Mouse (Mus musculus) urinary bladder, postnatal 25 days (tissue): Measurements from ENCODE around the gene Rybp.
A peak's percentile ranks its signal among the peaks of the same experiment; 100 is the strongest.

Source experiments
- DNase-seq: peaks from one replicate; pipeline ENCODE4 v3.0.0; 2022; ENCODE audit warnings: low spot score

The Rybp gene

DNA sequence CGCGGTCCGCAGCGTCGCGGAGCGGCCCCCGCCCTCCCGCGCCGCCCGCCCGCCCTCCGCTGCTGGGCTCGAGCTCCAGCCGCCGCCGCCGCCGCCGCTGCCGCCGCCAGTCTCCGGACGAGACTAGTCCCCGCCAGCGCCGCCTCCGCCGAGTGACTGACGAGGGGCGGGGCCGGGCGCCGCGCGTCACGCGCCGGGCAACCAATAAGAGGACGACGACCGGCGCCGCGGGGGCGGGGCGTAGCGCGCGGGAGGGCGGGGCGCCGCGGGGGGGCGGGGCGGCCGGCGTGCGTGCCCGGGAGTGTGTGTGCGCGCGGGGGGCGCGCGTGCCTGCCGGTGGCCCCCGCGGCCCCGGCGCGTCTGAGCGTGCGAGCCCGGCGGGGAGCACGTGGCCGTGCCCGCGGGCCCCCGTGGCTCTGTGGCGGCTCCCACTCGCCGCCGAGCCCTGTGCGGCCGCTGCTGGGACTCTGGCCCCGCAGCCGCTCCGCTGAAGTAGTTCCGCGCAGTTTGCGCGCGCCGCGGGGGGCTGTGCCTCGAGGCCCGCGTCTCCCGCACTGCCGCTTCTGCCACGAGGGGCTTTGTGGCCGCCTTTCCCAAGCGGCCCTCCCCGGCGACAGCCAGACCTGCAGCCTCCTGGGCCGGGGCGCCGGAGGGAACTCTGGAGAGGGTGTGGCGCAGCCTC is at the start of gene Rybp:
TSS of gene Rybp (minus strand) at position 152 of the 682 bp plus-strand sequence.
- DNase-seq: peak; percentile 93

DNA sequence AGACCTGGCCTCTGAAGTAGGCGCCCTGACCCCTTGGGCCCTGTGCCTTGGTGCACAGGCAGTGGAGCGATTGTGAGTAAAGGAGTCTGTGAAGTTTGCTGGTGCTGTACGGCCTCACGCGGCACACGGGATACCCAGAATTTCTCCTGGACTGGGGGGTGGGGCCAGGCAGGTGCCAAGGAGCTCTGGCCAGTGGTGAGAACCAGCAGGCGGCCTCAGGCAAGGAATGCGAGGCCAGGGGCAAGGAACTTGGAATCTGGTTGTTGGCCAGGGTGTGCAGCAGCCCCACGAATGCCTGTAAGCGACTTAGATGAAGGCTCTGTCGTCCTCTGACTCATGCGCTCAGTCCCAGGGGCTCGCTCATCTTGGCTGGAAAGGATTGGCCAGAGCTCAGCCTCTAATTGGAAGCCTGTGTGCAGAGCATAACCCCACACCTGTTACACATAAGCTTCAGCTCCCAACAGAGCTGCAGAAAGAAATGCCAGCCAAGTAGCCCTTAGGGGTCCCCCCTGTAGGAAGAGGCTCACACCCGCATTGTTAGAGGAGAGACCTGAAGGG is 49.4 kb upstream of the Rybp start:
- DNase-seq: no peak

DNA sequence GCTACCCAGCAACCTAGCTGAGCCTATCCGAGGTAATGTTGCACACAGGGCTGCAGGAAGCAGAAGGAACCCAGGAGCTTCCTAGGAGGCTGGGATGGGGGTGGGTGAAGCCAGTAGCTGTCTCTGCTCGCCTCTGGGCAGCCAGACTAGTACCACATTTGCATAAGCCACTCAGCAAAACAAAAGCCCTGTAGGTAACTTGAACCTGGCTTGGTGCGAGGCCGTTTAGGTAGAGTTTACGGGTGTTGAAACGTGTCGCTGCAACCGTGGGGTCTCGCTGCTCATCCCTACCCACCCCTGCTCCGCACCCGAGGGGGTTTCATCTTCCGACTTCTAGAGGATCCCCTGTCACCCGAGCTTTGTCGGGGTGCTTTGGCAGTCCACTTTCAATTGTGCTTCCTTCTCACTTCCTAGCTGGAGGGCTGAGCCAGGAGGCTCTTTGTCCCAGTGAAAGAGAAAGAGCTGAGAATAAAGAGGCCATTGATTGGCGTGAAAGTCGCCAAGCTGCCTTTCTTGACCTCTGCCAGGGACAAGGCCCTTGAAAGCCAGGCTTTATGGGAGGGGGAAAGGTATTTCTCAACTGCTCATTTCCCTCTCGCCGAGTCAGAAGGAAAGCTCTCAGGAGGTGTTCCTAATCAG is 48.3 kb upstream of the Rybp start:
- DNase-seq: no peak

DNA sequence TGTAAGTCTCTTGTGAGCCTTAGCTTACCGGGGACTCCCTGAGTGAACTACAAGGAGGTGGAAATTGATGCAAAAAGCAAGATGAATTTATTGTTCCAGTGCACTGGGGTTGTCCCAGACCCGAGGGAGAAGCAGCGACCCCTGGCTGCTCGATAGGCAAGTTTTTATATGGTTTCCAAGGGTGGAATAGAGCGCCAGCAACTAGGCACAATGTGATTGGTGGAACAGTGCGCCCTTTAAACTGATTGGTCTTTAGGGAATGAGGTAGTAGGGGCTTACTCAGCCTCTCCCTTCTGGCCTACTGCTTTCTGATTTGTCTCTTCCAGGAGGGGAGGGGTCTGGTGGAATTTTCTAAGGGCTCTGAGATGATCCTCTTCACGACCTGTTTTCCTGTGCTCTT is 46.5 kb upstream of the Rybp start:
- DNase-seq: no peak

DNA sequence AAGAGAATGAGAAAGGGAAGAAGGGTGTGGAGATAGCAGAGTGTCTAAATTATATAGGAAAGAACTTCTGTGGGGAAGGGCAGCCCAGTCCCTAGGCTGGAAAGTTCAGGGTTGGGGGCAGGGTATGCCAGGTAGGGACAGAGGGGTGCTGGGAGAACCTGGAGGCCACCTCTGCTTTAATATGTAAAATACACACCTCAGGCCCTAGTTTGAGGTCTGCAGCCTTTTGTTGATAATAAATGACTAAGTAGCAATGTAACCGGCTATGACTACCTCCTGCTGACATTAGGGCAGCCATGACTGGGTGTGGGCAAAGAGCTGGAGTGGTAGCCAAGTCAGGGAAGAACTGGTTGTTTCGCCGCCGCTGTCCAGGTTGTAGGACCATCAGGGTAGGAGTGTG is 45.2 kb upstream of the Rybp start:
- DNase-seq: no peak

DNA sequence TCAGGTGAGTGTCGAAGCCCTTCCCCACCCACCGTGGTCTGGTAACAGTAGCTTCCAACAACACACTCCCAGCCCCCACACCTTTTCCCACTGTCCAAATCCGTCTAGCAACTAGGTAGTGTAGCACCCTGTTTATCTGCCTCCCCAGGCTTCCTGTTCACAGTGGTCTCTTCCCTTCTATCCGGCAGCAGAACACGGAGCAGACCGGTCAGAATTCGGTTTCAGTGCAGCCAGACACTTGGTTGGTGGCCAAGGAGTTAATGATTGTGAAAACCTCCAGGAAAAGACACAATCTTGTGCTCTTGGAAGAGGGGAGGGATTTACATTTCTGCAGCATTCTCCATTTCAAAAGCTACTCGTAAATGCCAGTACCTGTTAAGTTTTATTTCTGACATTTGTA is 44.3 kb upstream of the Rybp start:
- DNase-seq: no peak

DNA sequence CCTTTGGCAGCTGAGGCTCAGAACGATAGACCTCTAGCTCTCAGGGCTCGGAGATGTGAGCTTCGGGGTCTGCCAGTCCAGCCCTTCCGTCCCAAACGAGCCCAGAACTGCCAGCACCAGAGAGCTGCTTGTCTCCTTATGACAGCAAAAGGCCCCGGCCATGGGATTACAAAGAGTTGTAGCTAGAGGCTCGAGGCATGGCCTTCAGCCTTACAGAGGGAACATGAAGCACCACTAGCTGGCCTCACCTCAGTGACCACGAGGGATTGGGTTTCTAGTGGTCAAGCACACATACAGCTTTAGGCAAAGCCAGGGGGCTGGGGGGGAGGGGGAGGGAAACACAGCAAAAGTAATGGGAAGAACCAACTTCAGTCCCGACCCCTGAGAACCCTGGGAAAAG is 43.8 kb upstream of the Rybp start:
- DNase-seq: no peak

DNA sequence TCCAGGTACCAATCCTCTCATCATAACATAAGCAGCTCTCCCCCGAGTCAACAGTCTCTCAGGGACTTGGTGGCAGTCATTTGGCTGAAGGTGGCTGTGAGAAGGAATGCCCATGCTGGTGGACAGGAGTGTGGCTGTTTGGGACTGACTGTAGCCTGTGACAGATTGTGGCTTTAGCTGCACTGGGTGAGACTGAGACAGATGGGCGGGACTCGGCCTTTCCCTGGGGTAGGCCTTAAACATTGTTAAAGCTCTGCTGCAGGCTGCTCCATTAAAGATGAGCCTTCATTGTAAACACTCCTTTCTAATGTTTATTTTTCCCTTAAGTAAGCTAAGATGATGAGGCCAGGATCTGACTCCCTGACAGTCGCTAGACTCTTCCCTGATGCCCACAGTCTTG is 42.3 kb upstream of the Rybp start:
- no peak for DNase-seq

DNA sequence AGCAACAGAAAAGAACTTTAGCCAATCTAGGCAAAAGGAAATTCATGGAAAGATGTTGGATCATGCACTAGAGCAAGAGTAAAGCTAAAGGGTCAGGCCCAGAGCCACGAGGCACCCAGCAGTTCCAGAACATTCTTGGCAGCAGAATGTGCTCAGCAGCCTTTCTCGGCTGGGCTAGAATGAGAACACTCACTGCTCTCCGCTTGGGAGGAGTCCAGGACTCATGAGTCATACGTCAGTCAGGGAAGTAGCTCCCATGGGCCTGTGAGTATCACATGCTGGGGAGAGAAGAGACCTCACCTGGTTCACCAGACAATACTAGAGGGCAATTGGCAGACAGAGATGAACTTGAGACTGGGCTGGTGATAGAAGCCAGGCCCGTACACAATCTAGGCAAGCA is 39.8 kb upstream of the Rybp start:
- DNase-seq: peak; percentile 75

DNA sequence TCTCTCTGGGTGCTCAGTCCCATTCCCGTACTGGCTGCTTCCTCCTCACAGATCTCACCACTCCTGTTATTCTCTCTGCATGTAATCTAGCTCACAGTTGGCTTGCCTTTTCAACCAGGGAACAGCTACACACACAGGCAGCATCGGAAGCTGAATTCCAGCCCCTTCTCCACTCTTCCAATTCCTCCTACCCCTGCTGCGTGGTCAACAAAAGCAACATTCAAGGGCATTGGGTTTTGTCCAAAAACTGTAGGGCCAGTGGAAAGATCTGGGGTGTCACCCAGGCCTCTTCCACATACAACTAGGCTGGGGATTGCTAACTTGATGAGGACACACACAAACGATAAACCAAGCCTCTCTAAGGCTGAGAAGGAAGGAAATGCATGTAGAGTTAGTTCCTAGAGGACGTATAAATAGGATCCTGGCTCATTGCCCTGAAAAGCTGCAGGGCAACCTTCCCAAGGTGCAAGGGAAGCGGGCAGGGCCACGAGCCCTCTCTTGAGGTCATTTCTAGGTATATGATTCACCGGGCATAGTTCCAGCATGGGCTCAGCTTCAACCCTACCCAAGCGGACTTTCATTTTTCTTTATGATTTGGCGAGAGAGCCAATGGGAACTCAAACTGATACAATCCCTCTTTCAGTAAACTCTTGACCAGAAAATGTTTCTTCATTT is 36.6 kb upstream of the Rybp start:
- peak; percentile 17 for DNase-seq

DNA sequence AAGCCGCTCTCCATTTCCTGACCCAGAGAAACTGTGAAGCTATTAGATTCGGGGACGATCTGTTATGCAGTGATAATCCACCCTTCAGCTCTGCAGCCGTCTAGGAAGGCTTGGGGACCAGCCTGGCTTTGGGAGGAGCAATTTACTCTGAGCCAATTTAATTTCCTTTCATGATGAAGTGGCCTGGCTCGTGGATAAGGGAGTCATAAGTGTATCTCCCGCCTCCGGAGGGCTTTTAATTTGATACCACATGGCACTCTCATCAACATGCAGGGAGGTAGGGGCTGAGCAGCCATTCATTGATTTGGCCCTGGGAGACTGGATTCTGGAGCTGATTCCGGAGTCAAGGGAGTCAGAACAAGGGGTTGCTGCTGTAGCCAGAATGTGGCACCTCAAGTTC is 35.3 kb upstream of the Rybp start:
- DNase-seq: no peak

DNA sequence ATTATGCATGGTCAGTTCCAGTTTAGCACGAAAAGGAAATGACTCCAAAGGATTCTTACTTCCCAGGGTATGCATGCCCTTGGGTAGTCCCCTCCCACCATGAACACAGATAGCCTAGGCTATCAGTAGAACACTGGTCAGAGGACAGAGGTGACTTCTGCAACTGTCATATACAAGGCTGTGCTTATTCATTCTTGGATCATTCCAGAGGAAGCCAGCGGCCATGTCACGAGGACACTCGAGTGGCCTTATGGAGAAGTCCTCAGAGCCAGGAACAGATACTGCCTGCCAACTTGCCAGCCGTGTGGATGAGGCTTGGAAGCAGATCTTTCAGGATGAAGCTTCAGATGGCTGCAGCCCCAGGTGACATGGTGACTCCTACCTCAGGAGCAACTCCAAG is 34.9 kb upstream of the Rybp start:
- DNase-seq: no peak

DNA sequence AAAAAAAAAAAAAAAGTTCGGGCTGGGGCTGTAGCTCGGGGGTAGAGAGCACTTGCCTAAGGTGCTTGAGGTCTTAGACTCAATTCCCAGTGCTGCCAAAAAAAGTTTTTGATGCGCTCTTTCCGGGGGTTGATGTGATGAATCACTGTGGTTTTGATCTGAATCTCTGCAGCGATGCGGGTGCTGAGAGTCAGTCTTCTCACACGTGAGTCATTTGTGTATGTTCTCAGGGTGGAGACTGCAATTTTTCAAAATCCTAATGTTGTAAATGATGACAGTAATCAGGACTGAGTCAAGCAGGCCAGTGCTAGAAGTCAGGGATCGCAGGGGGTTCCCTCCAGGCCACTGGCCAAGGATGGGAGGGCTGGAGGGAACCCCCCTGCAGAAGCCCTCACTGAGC is 26.9 kb upstream of the Rybp start:
- no peak for DNase-seq

DNA sequence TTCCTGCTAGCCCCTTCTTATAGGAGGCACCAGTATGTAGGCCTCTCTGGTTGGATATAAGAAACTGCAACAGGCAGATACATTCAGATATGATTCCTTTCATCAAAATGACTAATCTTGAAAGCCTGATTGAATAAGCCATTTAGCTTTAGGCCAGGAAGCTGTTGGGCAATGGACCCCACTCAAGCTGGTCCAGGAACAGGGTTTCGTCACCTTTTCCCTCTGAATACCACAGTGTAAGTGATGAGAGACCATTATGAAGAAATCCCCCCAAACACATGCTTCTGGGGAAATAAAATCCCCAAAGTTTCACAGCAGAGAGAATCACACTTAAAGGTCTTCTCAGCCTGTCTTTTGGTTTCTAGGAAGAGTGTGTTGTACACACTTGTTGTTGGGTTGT is 23.9 kb upstream of the Rybp start:
- no peak for DNase-seq

DNA sequence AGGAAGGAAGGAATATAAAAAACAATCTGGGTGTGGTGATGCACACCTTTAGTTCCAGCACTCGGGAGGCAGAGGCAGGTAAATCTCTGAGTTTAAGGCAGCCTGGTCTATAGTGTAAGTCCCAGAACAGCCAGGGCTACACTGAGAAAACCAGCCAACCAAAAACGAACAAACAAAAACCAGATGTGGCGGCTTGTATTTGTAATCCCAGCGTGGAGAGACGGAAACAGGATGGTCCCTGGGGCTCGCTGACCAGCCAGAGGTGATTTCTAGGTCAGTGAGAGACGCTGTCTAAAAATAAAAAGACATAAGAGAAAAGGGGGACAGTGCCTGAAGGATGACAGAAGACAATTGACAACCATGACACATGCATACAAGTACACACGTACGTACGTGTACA is 17.5 kb upstream of the Rybp start:
- no peak for DNase-seq

DNA sequence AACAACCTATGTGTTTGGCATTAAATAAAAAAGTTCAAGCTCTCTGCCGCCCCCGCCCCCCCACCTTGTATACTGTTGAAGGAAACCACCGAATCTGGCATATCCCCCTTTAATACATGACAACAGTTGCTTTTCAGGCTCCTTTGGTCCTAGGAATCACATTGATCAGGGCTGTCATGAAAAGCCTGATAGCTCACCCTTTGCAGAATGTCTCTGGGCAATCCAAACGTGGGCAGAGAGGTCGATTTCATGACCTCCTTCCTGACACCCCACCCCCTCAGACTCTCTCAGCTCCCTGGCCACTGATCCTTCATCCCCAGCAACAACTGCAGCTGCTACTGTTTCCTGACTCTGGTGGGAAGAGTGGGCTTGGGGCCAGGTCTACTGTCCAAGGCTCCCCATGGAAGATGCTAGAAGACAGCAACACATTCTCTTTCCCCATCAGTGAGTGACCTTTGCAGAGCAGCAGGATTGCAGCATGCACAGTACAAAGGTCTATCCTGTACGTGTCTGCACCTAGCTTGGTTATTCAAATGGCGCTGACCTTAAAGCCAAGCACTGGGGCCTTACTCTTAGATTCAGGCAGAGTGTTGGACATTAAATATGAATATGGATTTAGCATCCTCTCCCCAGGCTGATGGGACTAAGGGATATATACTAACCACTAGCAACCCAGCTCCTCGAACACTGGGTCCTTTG is 14.3 kb upstream of the Rybp start:
- no peak for DNase-seq

DNA sequence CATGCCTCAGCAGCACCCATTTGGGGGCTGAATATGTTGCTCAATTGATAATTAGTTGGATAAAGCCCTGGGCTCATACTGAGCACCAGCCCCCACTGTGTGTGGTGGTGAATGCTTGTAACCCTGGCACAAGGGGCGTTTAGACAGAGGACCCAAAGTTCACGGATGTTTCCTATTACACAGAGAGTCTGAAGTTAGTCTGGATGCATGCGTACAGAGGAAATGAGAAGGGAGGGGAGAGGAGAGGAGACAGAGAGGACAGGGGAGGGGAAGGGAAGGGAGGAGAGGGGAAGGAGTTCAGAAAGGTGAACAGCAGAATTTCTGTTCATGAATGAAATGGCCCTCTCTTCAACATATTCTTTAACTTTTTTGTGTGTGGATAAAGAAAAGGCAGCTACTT is 13.5 kb upstream of the Rybp start:
- no peak for DNase-seq

DNA sequence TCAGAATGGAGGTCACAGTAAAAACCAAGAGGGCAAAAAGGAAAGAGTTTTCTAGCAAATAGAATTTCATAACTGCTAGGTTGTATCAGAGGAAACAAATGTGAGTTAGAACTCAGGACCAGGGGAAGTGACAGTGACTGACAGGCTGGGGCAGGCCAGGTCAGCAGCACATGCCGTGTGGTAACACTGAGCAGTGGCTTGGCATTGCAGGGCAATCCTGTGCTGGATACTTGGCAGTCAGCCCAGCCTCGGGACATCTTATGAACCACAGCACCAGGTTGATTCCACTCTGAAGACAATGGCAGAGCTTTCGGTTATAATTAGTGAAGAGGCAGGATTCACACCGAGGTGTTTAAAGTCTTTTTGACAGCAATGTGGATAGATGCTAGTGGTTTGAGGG is 11.7 kb upstream of the Rybp start:
- DNase-seq: no peak

DNA sequence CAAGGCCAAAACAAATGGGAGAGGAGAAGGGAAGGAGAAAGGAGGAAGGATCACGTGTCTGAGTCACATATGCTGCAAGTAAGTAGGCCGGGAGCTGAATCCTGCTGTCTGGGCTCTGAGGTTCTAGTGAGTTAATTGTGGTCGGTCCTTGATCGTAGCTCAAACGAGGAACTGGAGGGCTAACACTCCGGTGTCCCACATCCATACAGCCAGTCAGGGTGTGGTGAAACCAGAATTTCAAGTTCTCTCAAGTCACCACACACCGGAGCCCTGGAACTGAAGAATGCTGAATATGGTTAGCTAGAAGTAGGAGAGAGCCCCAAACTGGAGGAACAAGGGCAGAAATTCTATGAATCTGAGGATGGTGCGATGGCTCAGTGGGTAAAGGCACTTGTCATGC is 10.3 kb upstream of the Rybp start:
- DNase-seq: no peak

DNA sequence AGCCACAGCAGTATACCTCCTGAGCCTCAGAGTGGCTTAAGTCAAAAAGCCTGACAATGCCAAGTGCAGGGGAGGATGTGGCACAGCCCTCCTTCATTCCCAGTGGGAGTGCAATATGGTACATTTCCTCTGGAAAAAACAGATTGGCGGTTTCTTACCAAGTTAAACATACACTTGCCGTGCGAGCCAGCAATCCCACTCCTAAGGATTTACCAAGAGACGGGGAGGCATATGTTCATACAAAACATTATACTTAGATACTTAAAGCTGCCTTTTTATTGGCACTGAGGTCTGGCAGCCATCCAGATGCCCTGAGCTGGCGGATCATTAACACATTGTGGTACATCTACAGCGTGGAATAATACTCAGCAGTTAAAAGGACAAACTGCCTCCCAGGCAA is 5.1 kb upstream of the Rybp start:
- no peak for DNase-seq

DNA sequence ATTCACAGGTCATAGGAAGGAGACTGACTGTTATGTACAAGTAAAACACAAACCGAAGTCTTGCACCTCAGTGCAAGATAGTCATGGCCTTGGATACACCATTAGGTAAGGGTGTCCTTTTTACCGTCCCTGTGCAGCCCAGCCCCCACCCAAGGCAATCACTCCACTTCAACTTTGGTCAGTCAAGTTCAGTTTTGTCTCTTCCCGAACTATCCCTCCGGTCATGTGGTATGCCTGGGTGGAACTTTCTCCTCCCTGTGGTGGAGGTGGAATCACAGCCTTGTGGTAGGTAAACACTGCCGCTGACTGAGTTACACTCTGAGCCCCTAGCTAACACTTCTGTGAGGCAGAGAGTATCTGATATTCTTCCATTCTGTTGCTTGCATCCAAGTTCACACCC is 1.8 kb upstream of the Rybp start:
- DNase-seq: no peak

DNA sequence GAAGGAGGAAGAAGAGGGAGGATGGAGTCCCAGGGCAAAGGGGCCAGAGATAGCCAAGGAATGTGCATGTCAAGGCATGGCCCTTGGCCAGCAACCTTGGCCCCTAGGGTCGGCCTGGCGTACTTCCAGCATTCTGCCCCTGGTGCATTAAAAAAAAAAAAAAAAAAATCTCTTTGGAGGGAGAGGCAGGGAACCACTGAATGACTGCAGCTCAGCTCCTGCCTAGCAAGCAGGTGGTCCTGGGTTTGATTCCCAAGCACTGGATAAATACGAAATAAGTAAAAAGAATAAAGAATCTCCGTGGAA is 1.4 kb upstream of the Rybp start:
- no peak for DNase-seq
